Mouse (Mus musculus) liver, postnatal 0 days (tissue): ENCODE data around the gene Fank1. TPM values are rescaled to one million over a fixed set of nuclear protein-coding genes. Genes with fewer than 3 reads are reported as not detected.

Experiments used
- ATAC-seq: fragments of 200-750 bp; cut with Nextera tagmentation; 2 replicates; pipeline ENCODE4 v1.8.0; 2017; ENCODE audit warnings: mild to moderate bottlenecking, moderate library complexity
- DNase-seq: peaks from one replicate; pipeline ENCODE4 v3.0.0-alpha.2; 2016
- H3K27ac ChIP-seq: fragments of 300-500 bp; sonication (generic); 2 replicates; pipeline ENCODE4 v1.5.1; 2014; ENCODE audit warnings: antibody characterized with exemption, moderate library complexity, mild to moderate bottlenecking, low read depth
- H3K27me3 ChIP-seq: fragments of 300-500 bp; sonication (generic); 2 replicates; pipeline ENCODE4 v1.6.1; 2014; ENCODE audit warnings: low read length, control low read depth, mixed read lengths; ENCODE audit not compliant: insufficient read depth
- H3K36me3 ChIP-seq: fragments of 300-500 bp; sonication (generic); replicated peaks from 2 replicates; pipeline ENCODE4 v1.6.1; 2014; ENCODE audit warnings: mild to moderate bottlenecking, control low read depth, low read length, moderate library complexity, mixed read lengths; ENCODE audit not compliant: insufficient read depth
- H3K4me1 ChIP-seq: fragments of 300-500 bp; sonication (generic); 2 replicates; pipeline ENCODE4 v1.6.1; 2014; ENCODE audit warnings: antibody characterized with exemption, mild to moderate bottlenecking, control low read depth; ENCODE audit not compliant: insufficient read depth
- H3K4me2 ChIP-seq: fragments of 300-500 bp; sonication (generic); 2 replicates; pipeline ENCODE4 v1.6.1; 2014; ENCODE audit warnings: low read depth, mild to moderate bottlenecking, low read length, moderate library complexity, mixed read lengths
- H3K4me3 ChIP-seq: fragments of 300-500 bp; sonication (generic); 2 replicates; pipeline ENCODE4 v1.5.1; 2014; ENCODE audit warnings: low read depth, low read length
- H3K9ac ChIP-seq: fragments of 300-500 bp; sonication (generic); replicated peaks from 2 replicates; pipeline ENCODE4 v1.6.1; 2014; ENCODE audit warnings: mild to moderate bottlenecking, moderate library complexity
- H3K9me3 ChIP-seq: fragments of 300-500 bp; sonication (generic); 2 replicates; pipeline ENCODE4 v1.6.1; 2016; ENCODE audit warnings: mild to moderate bottlenecking, control low read depth, low read length, mixed read lengths
- CTCF ChIP-seq: sonication (generic); IDR thresholded peaks from 2 replicates; pipeline ENCODE4 v1.5.1; 2016; ENCODE audit warnings: antibody characterized with exemption, low read depth
- EP300 ChIP-seq: IDR thresholded peaks from 2 replicates; pipeline ENCODE4 v1.6.1; 2016; ENCODE audit warnings: antibody characterized with exemption, low read depth, mild to moderate bottlenecking
- WGBS: fragments of 180-500 bp; shearing (Covaris S2); extraction: QIAGEN DNeasy Blood & Tissue Kit; methylation state at CpG from one replicate; pipeline ENCODE4 v1.1.7; 2014; ENCODE audit not compliant: insufficient replicate concordance; 5-methylcytosine and 5-hydroxymethylcytosine counted together
- polyA plus RNA-seq: library from polyadenylated mRNA; unstranded; fragments of >200 nt; fragmentation: Nextera tagmentation; extraction: Ambion mirVana; gene quantifications from 2 replicates; pipeline ENCODE4 v1.2.1, GENCODE M21; 2015

Fank1 gene
- polyA plus RNA-seq, 1 experiment from 2014 or later, result not detected

GRCm38 (mm10) chr7:133858506-133858905, 81.8 kb downstream of the Fank1 start:
- no peak overlapping the region for H3K4me2 ChIP-seq
- H3K4me1 ChIP-seq, result no peaks in the 10 kb centered on the region
- no peaks in the 10 kb centered on the region for H3K36me3 ChIP-seq
- H3K27me3 ChIP-seq, result no peaks in the 10 kb centered on the region
- no peak overlapping the region for H3K27ac ChIP-seq
- WGBS, result 77% methylated on average over 3 of the region's 3 CpGs
- no peak overlapping the region for H3K9ac ChIP-seq
- TF ChIP-seq CTCF (no peak), EP300 (no peak)
- no peak overlapping the region for H3K4me3 ChIP-seq
- no peaks in the 10 kb centered on the region for H3K9me3 ChIP-seq
- DNase-seq, result no peak
- ATAC-seq, result no peak

GRCm38 (mm10) chr7:133859548-133859947, 82.9 kb downstream of the Fank1 start:
- Histone ChIP-seq H3K4me3 (no peak overlapping the region), H3K27me3 (no peaks in the 10 kb centered on the region), H3K36me3 (no peaks in the 10 kb centered on the region), H3K9me3 (no peaks in the 10 kb centered on the region), H3K4me2 (no peak overlapping the region), H3K4me1 (no peaks in the 10 kb centered on the region), H3K9ac (no peak overlapping the region), H3K27ac (no peak overlapping the region)
- WGBS, result 56% methylated on average over 4 of the region's 4 CpGs
- DNase-seq (no peak), ATAC-seq (no peak)
- TF ChIP-seq CTCF, result no peak
- no peak for TF ChIP-seq EP300

- Histone ChIP-seq H3K4me2 (no peak overlapping the region), H3K27ac (no peak overlapping the region), H3K4me1 (no peaks in the 10 kb centered on the region), H3K36me3 (no peaks in the 10 kb centered on the region), H3K27me3 (no peaks in the 10 kb centered on the region), H3K4me3 (no peak overlapping the region), H3K9me3 (no peaks in the 10 kb centered on the region), H3K9ac (no peak overlapping the region)
- DNase-seq (no peak), ATAC-seq (no peak)
- WGBS, result 83% methylated on average over 6 of the region's 6 CpGs
- TF ChIP-seq CTCF (no peak), EP300 (no peak)
Measured at GRCm38 (mm10) chr7:133862233-133862632, 85.6 kb downstream of the Fank1 start.

- Histone ChIP-seq H3K9me3 (no peaks in the 10 kb centered on the region), H3K9ac (no peak overlapping the region), H3K36me3 (no peaks in the 10 kb centered on the region), H3K4me2 (no peak overlapping the region), H3K4me3 (no peak overlapping the region), H3K4me1 (no peaks in the 10 kb centered on the region), H3K27ac (no peak overlapping the region), H3K27me3 (no peaks in the 10 kb centered on the region)
- DNase-seq (no peak), ATAC-seq (no peak)
- TF ChIP-seq CTCF, result no peak
- TF ChIP-seq EP300, result no peak
- 80% methylated on average over 5 of the region's 5 CpGs for WGBS
Measured at GRCm38 (mm10) chr7:133862723-133863122, 86.1 kb downstream of the Fank1 start.

GRCm38 (mm10) chr7:133863151-133863550, 86.5 kb downstream of the Fank1 start:
- H3K9ac ChIP-seq, result no peak overlapping the region
- TF ChIP-seq CTCF, result no peak
- TF ChIP-seq EP300, result no peak
- no peak for ATAC-seq
- H3K27me3 ChIP-seq, result no peaks in the 10 kb centered on the region
- H3K4me3 ChIP-seq, result no peak overlapping the region
- no peak overlapping the region for H3K4me2 ChIP-seq
- H3K27ac ChIP-seq, result no peak overlapping the region
- WGBS, result 64% methylated on average over 3 of the region's 3 CpGs
- no peaks in the 10 kb centered on the region for H3K4me1 ChIP-seq
- no peaks in the 10 kb centered on the region for H3K36me3 ChIP-seq
- no peak for DNase-seq
- no peaks in the 10 kb centered on the region for H3K9me3 ChIP-seq

GRCm38 (mm10) chr7:133863684-133864083, 87.0 kb downstream of the Fank1 start:
- Histone ChIP-seq H3K9me3 (no peaks in the 10 kb centered on the region), H3K27me3 (no peaks in the 10 kb centered on the region), H3K27ac (no peak overlapping the region), H3K4me2 (no peak overlapping the region), H3K4me3 (no peak overlapping the region), H3K4me1 (no peaks in the 10 kb centered on the region), H3K9ac (no peak overlapping the region), H3K36me3 (no peaks in the 10 kb centered on the region)
- DNase-seq (no peak), ATAC-seq (no peak)
- WGBS, result 80% methylated on average over 4 of the region's 4 CpGs
- no peak for TF ChIP-seq CTCF
- TF ChIP-seq EP300, result no peak

GRCm38 (mm10) chr7:133870265-133870664, 93.6 kb downstream of the Fank1 start:
- Histone ChIP-seq H3K4me3 (no peak overlapping the region), H3K36me3 (no peaks in the 10 kb centered on the region), H3K9ac (no peak overlapping the region), H3K27ac (no peak overlapping the region), H3K4me2 (no peak overlapping the region), H3K9me3 (no peaks in the 10 kb centered on the region), H3K27me3 (no peaks in the 10 kb centered on the region), H3K4me1 (no peaks in the 10 kb centered on the region)
- ATAC-seq, result no peak
- TF ChIP-seq CTCF, result no peak
- TF ChIP-seq EP300, result no peak
- DNase-seq, result no peak
- WGBS, result 66% methylated on average over 4 of the region's 4 CpGs
